Mouse (Mus musculus): ENCODE measurements around the gene Rbfox1.

GRCm38 (mm10) chr16:6241393-6241792 lies 356.2 kb downstream of the Rbfox1 start:
- no peak for TF ChIP-seq POLR2A (IDR thresholded peaks at IDR 0.05; ENCODE audit: insufficient read depth, low read depth, low read length)
- no peak for TF ChIP-seq CTCF (IDR thresholded peaks at IDR 0.05)
- TF ChIP-seq EP300 (IDR thresholded peaks at IDR 0.05; ENCODE audit: insufficient read depth, low read depth, low read length) = no peak
